In genomic region chr16:95838478-95838846, GRCm38 (mm10) we compare ENCODE assay signal across 18 mouse cellular contexts.
"Had no signal": no experiment of that assay in that cellular context is flagged by ENCODE, and none has a peak within 500 bp of the region (broad histone marks: within the 10 kb centered on the region; RNA-seq: fewer than 3 reads in every experiment).

No protein-coding gene starts in this region.

- H3K9ac ChIP-seq: liver, postnatal 0 days; lung, embryonic 15.5 days; midbrain, embryonic 12.5 days; neural tube, embryonic 13.5 days; neural tube, embryonic 15.5 days had no signal

- H3K4me3 ChIP-seq: lung, embryonic 15.5 days; midbrain, embryonic 10.5 days; midbrain, embryonic 12.5 days; neural tube, embryonic 13.5 days; neural tube, embryonic 15.5 days had no signal

- DNase-seq: liver, postnatal 0 days; lung, adult 2 months; lung, postnatal 14 days; lung, postnatal 36 days; midbrain, embryonic 14.5 days; retina, postnatal 1 day; right cerebral cortex, adult 18-20 months; right cerebral cortex, postnatal 25 days; right cerebral cortex, postnatal 4 days; spleen, adult 18-20 months; thymus, adult 2 months; thymus, postnatal 25 days; thymus, postnatal 4 days had no signal

- H3K4me1 ChIP-seq: midbrain, embryonic 10.5 days; midbrain, embryonic 12.5 days had no signal

- H3K36me3 ChIP-seq: lung, embryonic 15.5 days; midbrain, embryonic 10.5 days; midbrain, embryonic 12.5 days; neural tube, embryonic 13.5 days; neural tube, embryonic 15.5 days had no signal

- H3K4me2 ChIP-seq: lung, embryonic 15.5 days; midbrain, embryonic 12.5 days; neural tube, embryonic 13.5 days; neural tube, embryonic 15.5 days had no signal

- H3K9me3 ChIP-seq: lung, embryonic 15.5 days; midbrain, embryonic 10.5 days; midbrain, embryonic 12.5 days; neural tube, embryonic 13.5 days; neural tube, embryonic 15.5 days had no signal

- H3K27ac ChIP-seq: lung, embryonic 15.5 days; midbrain, embryonic 10.5 days; midbrain, embryonic 12.5 days; neural tube, embryonic 13.5 days; neural tube, embryonic 15.5 days had no signal

- H3K27me3 ChIP-seq: lung, embryonic 15.5 days; midbrain, embryonic 12.5 days; neural tube, embryonic 13.5 days; neural tube, embryonic 15.5 days had no signal
